Mouse (Mus musculus): ENCODE results near the gene Rbfox1. TPM values are rescaled to one million over a fixed set of nuclear protein-coding genes. Genes with fewer than 3 reads are reported as not detected.

Gene Rbfox1
- total and polyA plus RNA-seq, 3 experiments: not detected

- no peaks in the 10 kb centered on the region for H3K36me3 ChIP-seq (replicated peaks)
- 0 out of 2 replicates have a peak, but pooled peaks cover 4% of the 10 kb centered on the region for H3K9me3 ChIP-seq (replicated peaks)
- no peak overlapping the region for H3K4me3 ChIP-seq (ENCODE audit: low read depth, low read length)
- no peaks in the 10 kb centered on the region for H3K27me3 ChIP-seq (ENCODE audit: insufficient read depth, low read length)
- TF ChIP-seq CTCF (IDR thresholded peaks at IDR 0.05; ENCODE audit: low read depth, low read length): no peak
- TF ChIP-seq TAL1 (conservative IDR thresholded peaks at IDR 0.05; ENCODE audit: low read depth, low read length): no peak
- no peak for TF ChIP-seq POLR2AphosphoS5 (IDR thresholded peaks at IDR 0.05; ENCODE audit: insufficient replicate concordance, low read depth, low read length)
- TF ChIP-seq GATA1 (IDR thresholded peaks at IDR 0.05; ENCODE audit: borderline replicate concordance, low read length): no peak
- ATAC-seq (ENCODE audit: extremely low read depth, insufficient number of reproducible peaks, low FRiP score, poor library complexity, severe bottlenecking) (no peak), DNase-seq (ENCODE audit: low spot score) (no peak)
- H3K4me1 ChIP-seq (ENCODE audit: insufficient read depth, low read depth, low read length): no peaks in the 10 kb centered on the region
Measured at GRCm38 (mm10) chr16:6532077-6532995, 647.2 kb downstream of the Rbfox1 start.

GRCm38 (mm10) chr16:6555776-6556175, 670.6 kb downstream of the Rbfox1 start:
- DNase-seq (ENCODE audit: low spot score): no peak
- Histone ChIP-seq H3K36me3 (replicated peaks) (no peaks in the 10 kb centered on the region), H3K4me3 (ENCODE audit: low read depth, low read length) (no peak overlapping the region), H3K27me3 (ENCODE audit: insufficient read depth, low read length) (no peaks in the 10 kb centered on the region), H3K9me3 (replicated peaks) (no peaks in the 10 kb centered on the region), H3K4me1 (ENCODE audit: insufficient read depth, low read depth, low read length) (no peaks in the 10 kb centered on the region)
- no peak for ATAC-seq (ENCODE audit: extremely low read depth, insufficient number of reproducible peaks, low FRiP score, poor library complexity, severe bottlenecking)
- TF ChIP-seq POLR2AphosphoS5 (IDR thresholded peaks at IDR 0.05; ENCODE audit: insufficient replicate concordance, low read depth, low read length): no peak
- TF ChIP-seq TAL1 (conservative IDR thresholded peaks at IDR 0.05; ENCODE audit: low read depth, low read length): no peak
- no peak for TF ChIP-seq CTCF (IDR thresholded peaks at IDR 0.05; ENCODE audit: low read depth, low read length)
- TF ChIP-seq GATA1 (IDR thresholded peaks at IDR 0.05; ENCODE audit: borderline replicate concordance, low read length): no peak
- TF ChIP-seq GATA2 (IDR thresholded peaks at IDR 0.05; ENCODE audit: borderline replicate concordance, low read depth, low read length): no peak

GRCm38 (mm10) chr16:6557726-6558125, 672.6 kb downstream of the Rbfox1 start:
- H3K9me3 ChIP-seq (replicated peaks): no peaks in the 10 kb centered on the region

GRCm38 (mm10) chr16:6584700-6585099, 699.5 kb downstream of the Rbfox1 start:
- H3K4me3 ChIP-seq (ENCODE audit: low read depth, low read length): no peak overlapping the region
- H3K9me3 ChIP-seq (replicated peaks): no peaks in the 10 kb centered on the region
- H3K4me1 ChIP-seq (ENCODE audit: insufficient read depth, low read depth, low read length): no peaks in the 10 kb centered on the region
- DNase-seq (ENCODE audit: low spot score) (no peak), ATAC-seq (ENCODE audit: extremely low read depth, insufficient number of reproducible peaks, low FRiP score, poor library complexity, severe bottlenecking) (no peak)
- H3K36me3 ChIP-seq (replicated peaks): no peaks in the 10 kb centered on the region
- H3K27me3 ChIP-seq (ENCODE audit: insufficient read depth, low read length): no peaks in the 10 kb centered on the region
- no peak for TF ChIP-seq GATA1 (IDR thresholded peaks at IDR 0.05; ENCODE audit: borderline replicate concordance, low read length)
- no peak for TF ChIP-seq GATA2 (IDR thresholded peaks at IDR 0.05; ENCODE audit: borderline replicate concordance, low read depth, low read length)
- no peak for TF ChIP-seq POLR2AphosphoS5 (IDR thresholded peaks at IDR 0.05; ENCODE audit: insufficient replicate concordance, low read depth, low read length)
- TF ChIP-seq CTCF (IDR thresholded peaks at IDR 0.05; ENCODE audit: low read depth, low read length): no peak
- TF ChIP-seq TAL1 (conservative IDR thresholded peaks at IDR 0.05; ENCODE audit: low read depth, low read length): no peak

More at GRCm38 (mm10) chr16:6557726-6558125, 672.6 kb downstream of the Rbfox1 start:
- DNase-seq (ENCODE audit: low spot score): no peak
- Histone ChIP-seq H3K4me1 (ENCODE audit: insufficient read depth, low read depth, low read length) (no peaks in the 10 kb centered on the region), H3K27me3 (ENCODE audit: insufficient read depth, low read length) (no peaks in the 10 kb centered on the region), H3K36me3 (replicated peaks) (no peaks in the 10 kb centered on the region), H3K4me3 (ENCODE audit: low read depth, low read length) (no peak overlapping the region)
- no peak for ATAC-seq (ENCODE audit: extremely low read depth, insufficient number of reproducible peaks, low FRiP score, poor library complexity, severe bottlenecking)
- no peak for TF ChIP-seq GATA2 (IDR thresholded peaks at IDR 0.05; ENCODE audit: borderline replicate concordance, low read depth, low read length)

- no peaks in the 10 kb centered on the region for H3K9me3 ChIP-seq (replicated peaks)
- no peak for ATAC-seq (ENCODE audit: extremely low read depth, insufficient number of reproducible peaks, low FRiP score, poor library complexity, severe bottlenecking)
- no peak for DNase-seq (ENCODE audit: low spot score)
- H3K4me1 ChIP-seq (ENCODE audit: insufficient read depth, low read depth, low read length): no peaks in the 10 kb centered on the region
- H3K36me3 ChIP-seq (replicated peaks): no peaks in the 10 kb centered on the region
- no peak overlapping the region for H3K4me3 ChIP-seq (ENCODE audit: low read depth, low read length)
- H3K27me3 ChIP-seq (ENCODE audit: insufficient read depth, low read length): no peaks in the 10 kb centered on the region
- TF ChIP-seq POLR2AphosphoS5 (IDR thresholded peaks at IDR 0.05; ENCODE audit: insufficient replicate concordance, low read depth, low read length): no peak
- TF ChIP-seq TAL1 (conservative IDR thresholded peaks at IDR 0.05; ENCODE audit: low read depth, low read length): no peak
- TF ChIP-seq CTCF (IDR thresholded peaks at IDR 0.05; ENCODE audit: low read depth, low read length): no peak
- no peak for TF ChIP-seq GATA2 (IDR thresholded peaks at IDR 0.05; ENCODE audit: borderline replicate concordance, low read depth, low read length)
- no peak for TF ChIP-seq GATA1 (IDR thresholded peaks at IDR 0.05; ENCODE audit: borderline replicate concordance, low read length)
Measured at GRCm38 (mm10) chr16:6585204-6585603, 700.0 kb downstream of the Rbfox1 start.

GRCm38 (mm10) chr16:6616526-6616925, 731.4 kb downstream of the Rbfox1 start:
- no peaks in the 10 kb centered on the region for H3K36me3 ChIP-seq (replicated peaks)
- H3K27me3 ChIP-seq (ENCODE audit: insufficient read depth, low read length): no peaks in the 10 kb centered on the region
- no peaks in the 10 kb centered on the region for H3K9me3 ChIP-seq (replicated peaks)
- no peak for DNase-seq (ENCODE audit: low spot score)
- no peak overlapping the region for H3K4me3 ChIP-seq (ENCODE audit: low read depth, low read length)
- H3K4me1 ChIP-seq (ENCODE audit: insufficient read depth, low read depth, low read length): no peaks in the 10 kb centered on the region
- TF ChIP-seq GATA2 (IDR thresholded peaks at IDR 0.05; ENCODE audit: borderline replicate concordance, low read depth, low read length): no peak
- no peak for TF ChIP-seq CTCF (IDR thresholded peaks at IDR 0.05; ENCODE audit: low read depth, low read length)
- no peak for TF ChIP-seq GATA1 (IDR thresholded peaks at IDR 0.05; ENCODE audit: borderline replicate concordance, low read length)
- no peak for TF ChIP-seq POLR2AphosphoS5 (IDR thresholded peaks at IDR 0.05; ENCODE audit: insufficient replicate concordance, low read depth, low read length)
- no peak for TF ChIP-seq TAL1 (conservative IDR thresholded peaks at IDR 0.05; ENCODE audit: low read depth, low read length)
- no peak for ATAC-seq (ENCODE audit: extremely low read depth, insufficient number of reproducible peaks, low FRiP score, poor library complexity, severe bottlenecking)
